ENCODE assay signal across 8 mouse cellular contexts in the genomic region with DNA sequence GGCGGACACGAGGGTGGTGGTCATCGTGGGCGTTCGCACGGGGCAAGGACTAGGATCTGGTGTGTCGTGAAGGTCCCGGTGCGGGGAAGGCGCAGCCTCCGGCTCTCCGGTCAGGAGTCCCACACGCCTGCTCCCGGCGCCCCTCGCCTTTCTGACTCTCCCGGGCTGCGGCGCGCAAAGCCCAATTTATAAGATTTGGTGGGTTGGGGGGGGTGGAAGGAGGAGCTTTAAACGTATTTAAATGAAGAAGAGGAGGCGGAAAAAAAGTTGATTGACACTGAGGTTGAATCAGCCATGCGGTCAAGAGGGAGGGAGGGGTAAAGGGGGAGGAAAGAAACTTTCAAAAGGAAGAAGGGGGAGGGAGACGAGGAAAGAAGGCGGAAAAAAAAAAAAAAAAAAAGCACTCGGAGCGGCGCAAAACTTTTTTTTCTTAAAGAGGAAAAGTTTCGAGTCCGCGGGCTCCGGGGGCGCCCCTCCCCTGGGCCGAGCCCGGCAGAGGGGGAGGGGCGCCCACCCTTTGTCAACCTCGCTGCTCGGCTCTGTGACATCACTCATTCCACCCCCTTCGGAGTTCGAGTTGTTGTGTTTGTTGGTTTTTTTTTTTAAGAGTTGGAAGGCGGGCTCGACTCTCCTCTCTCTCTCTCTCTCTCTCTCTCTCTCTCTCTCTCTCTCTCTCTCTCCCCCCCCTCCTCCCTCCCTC. TPM values are rescaled to one million over a fixed set of nuclear protein-coding genes. Genes with fewer than 3 reads are reported as not detected.
DNase-seq lines count a peak whose midpoint lies in the region; ATAC-seq and TF ChIP-seq lines count a peak whose summit lies in the region.

A gene (minus strand): TSS at position 162 of the 700 bp plus-strand sequence.

- no peaks in the 10 kb centered on the region for H3K27me3 ChIP-seq in embryonic facial prominence, embryonic 14.5 days (replicated peaks; ENCODE audit: control insufficient read depth, insufficient read depth, low read length)
- H3K27me3 ChIP-seq in liver, adult 2 months (ENCODE audit: control insufficient read depth, insufficient read depth, low read length): no peaks in the 10 kb centered on the region
- H3K27me3 ChIP-seq in myocyte (ENCODE audit: control insufficient read depth, insufficient read depth, insufficient read length): no peaks in the 10 kb centered on the region
- no peaks in the 10 kb centered on the region for H3K27me3 ChIP-seq in stomach, embryonic 14.5 days (ENCODE audit: control insufficient read depth, insufficient read depth, low read length)

- H3K4me1 ChIP-seq in embryonic facial prominence, embryonic 14.5 days (ENCODE audit: control insufficient read depth, insufficient read depth, low read length): peaks cover 9% of the 10 kb centered on the region; the same call in 1 of the 2 replicates
- peaks cover 11% of the 10 kb centered on the region; the same call in 1 of the 2 replicates for H3K4me1 ChIP-seq in liver, adult 2 months (ENCODE audit: control insufficient read depth, insufficient read depth, low read length)
- H3K4me1 ChIP-seq in stomach, embryonic 14.5 days (ENCODE audit: control insufficient read depth, insufficient read depth, low read length): no peaks in the 10 kb centered on the region

- no peaks in the 10 kb centered on the region for H3K9me3 ChIP-seq in embryonic facial prominence, embryonic 14.5 days (ENCODE audit: control insufficient read depth, low read length)
- no peaks in the 10 kb centered on the region for H3K9me3 ChIP-seq in stomach, embryonic 14.5 days (ENCODE audit: control insufficient read depth, low read depth, low read length)

- peak; percentile 74 for ATAC-seq in embryonic facial prominence, embryonic 14.5 days (ENCODE audit: low read depth)
- peak; percentile 78 for ATAC-seq in stomach, embryonic 14.5 days (ENCODE audit: insufficient number of reproducible peaks, insufficient read depth, low FRiP score, low read depth)

- DNase-seq in layer of hippocampus, adult 11-12 months (ENCODE audit: low spot score): peak; percentile 82
- DNase-seq in layer of hippocampus, adult 9-10 months (ENCODE audit: low spot score): no peak
- peak; percentile 99 for DNase-seq in embryonic facial prominence, embryonic 14.5 days (ENCODE audit: low spot score)
- DNase-seq in heart, adult 8-10 months (ENCODE audit: low spot score): peak; percentile 98
- peak; percentile 96 to 97 for DNase-seq in kidney, adult 8-10 months
- peak; percentile 98 for DNase-seq in liver, adult 2 months (ENCODE audit: extremely low read depth, low read depth, low spot score)

- peak; percentile 16; the same call in 1 of the 2 replicates for TF ChIP-seq CTCF in liver, adult 2 months (IDR thresholded peaks at IDR 0.05; ENCODE audit: low read depth, low read length)

- H3ac ChIP-seq in myocyte (ENCODE audit: control insufficient read depth, insufficient read length): peak within 1 kb of the TSS; percentile 78

- TF ChIP-seq POLR2A in liver, adult 2 months (IDR thresholded peaks at IDR 0.05; ENCODE audit: extremely low read depth, insufficient read depth, low read length): peak; percentile 100
- TF ChIP-seq POLR2A in myocyte (IDR thresholded peaks at IDR 0.05; ENCODE audit: insufficient read length, low read depth): peak; percentile 99

- H3K36me3 ChIP-seq in embryonic facial prominence, embryonic 14.5 days (ENCODE audit: control insufficient read depth, insufficient read depth, low read length): peaks cover 29% of the 10 kb centered on the region
- peaks cover 13% of the 10 kb centered on the region for H3K36me3 ChIP-seq in liver, adult 2 months (ENCODE audit: control insufficient read depth, insufficient read depth, low read length)
- peaks cover 7% of the 10 kb centered on the region for H3K36me3 ChIP-seq in myocyte (ENCODE audit: control insufficient read depth, insufficient read depth)
- H3K36me3 ChIP-seq in stomach, embryonic 14.5 days (ENCODE audit: control insufficient read depth, insufficient read depth, low read length): peaks cover 16% of the 10 kb centered on the region; the same call in 1 of the 2 replicates

- peak within 1 kb of the TSS; percentile 82 for H3K4me3 ChIP-seq in embryonic facial prominence, embryonic 14.5 days (ENCODE audit: low read depth, low read length)
- H3K4me3 ChIP-seq in liver, adult 2 months (ENCODE audit: insufficient read depth, low read depth, low read length): peak within 1 kb of the TSS; percentile 81
- peak within 1 kb of the TSS; percentile 100 for H3K4me3 ChIP-seq in myocyte
- H3K4me3 ChIP-seq in stomach, embryonic 14.5 days (ENCODE audit: low read depth, low read length): peak within 1 kb of the TSS; percentile 87

- WGBS in embryonic facial prominence, embryonic 14.5 days: under 1% methylated on average over 35 of the region's 42 CpGs
- WGBS in liver, adult 2 months: under 1% methylated on average over 42 of the region's 42 CpGs
- under 1% methylated on average over 38 of the region's 42 CpGs for WGBS in stomach, embryonic 14.5 days

- H3K9ac ChIP-seq in embryonic facial prominence, embryonic 14.5 days (ENCODE audit: low read depth, low read length): peak within 1 kb of the TSS; percentile 99
- H3K9ac ChIP-seq in liver, adult 2 months (ENCODE audit: low read depth, low read length): peak within 1 kb of the TSS; percentile 87
- H3K9ac ChIP-seq in stomach, embryonic 14.5 days (replicated peaks; ENCODE audit: low read depth, low read length): peak within 1 kb of the TSS; percentile 100

- peaks cover 35% of the 10 kb centered on the region for H3K79me2 ChIP-seq in liver, adult 2 months (ENCODE audit: control insufficient read depth, insufficient read depth, low read length)
- peaks cover 29% of the 10 kb centered on the region for H3K79me2 ChIP-seq in myocyte (ENCODE audit: control insufficient read depth, insufficient read depth)

- H3K4me2 ChIP-seq in embryonic facial prominence, embryonic 14.5 days (ENCODE audit: low read depth, low read length): peak within 1 kb of the TSS; percentile 87
- H3K4me2 ChIP-seq in myocyte (ENCODE audit: low read depth): peak within 1 kb of the TSS; percentile 100
- H3K4me2 ChIP-seq in stomach, embryonic 14.5 days (replicated peaks; ENCODE audit: low read depth, low read length): peak within 1 kb of the TSS; percentile 92

- peak within 1 kb of the TSS; percentile 99 for H3K27ac ChIP-seq in embryonic facial prominence, embryonic 14.5 days (replicated peaks; ENCODE audit: low read depth, low read length)
- H3K27ac ChIP-seq in liver, adult 2 months (replicated peaks; ENCODE audit: insufficient read depth, low read depth, low read length): peak within 1 kb of the TSS; percentile 98
- peak within 1 kb of the TSS; percentile 99 for H3K27ac ChIP-seq in stomach, embryonic 14.5 days (ENCODE audit: low read length)

TF ChIP-seq in myocyte, 11 proteins besides CTCF, POLR2A, EP300 and RAD21:
- no peak for TF ChIP-seq MYOG (IDR thresholded peaks at IDR 0.05; ENCODE audit: control insufficient read depth in 1 of 3, insufficient read depth in 1 of 3, insufficient read length in 2 of 3, low read depth in 2 of 3)
- TF ChIP-seq CEBPB (IDR thresholded peaks at IDR 0.05; ENCODE audit: insufficient read depth, poor library complexity, severe bottlenecking): no peak
- no peak for TF ChIP-seq USF1 (IDR thresholded peaks at IDR 0.05; ENCODE audit: low read depth)
- TF ChIP-seq SRF (IDR thresholded peaks at IDR 0.05; ENCODE audit: control insufficient read depth, insufficient read length, low read depth): peak; percentile 28
- no peak for TF ChIP-seq TCF12 (IDR thresholded peaks at IDR 0.05; ENCODE audit: insufficient read depth, poor library complexity, severe bottlenecking)
- TF ChIP-seq MAX (IDR thresholded peaks at IDR 0.05; ENCODE audit: low read depth): peak; percentile 20
- no peak for TF ChIP-seq MYOD1 (IDR thresholded peaks at IDR 0.05; ENCODE audit: control insufficient read depth in 1 of 3, insufficient read length in 2 of 3, low read depth in 2 of 3)
- TF ChIP-seq E2F4 (IDR thresholded peaks at IDR 0.05; ENCODE audit: insufficient read depth): no peak
- TF ChIP-seq TCF3 (IDR thresholded peaks at IDR 0.05; ENCODE audit: insufficient read length, low read depth): no peak
- TF ChIP-seq POLR2AphosphoS2 (IDR thresholded peaks at IDR 0.05; ENCODE audit: insufficient read length, low read depth): peak; percentile 99
- no peak for TF ChIP-seq REST (IDR thresholded peaks at IDR 0.05; ENCODE audit: insufficient read depth, insufficient read length)

RNA-seq across cellular contexts. Expression of the gene that starts here (rescaled TPM):
- 145 and 151 TPM in 2 replicates for polyA plus RNA-seq in embryonic facial prominence, embryonic 14.5 days (2014; fragmentation: Nextera tagmentation; extraction: Ambion mirVana)
- 100 to 1,000 TPM in 1 of 4 experiments, 10 to 100 TPM in 3; 65.0 to 103 (median 80.0) TPM for total RNA-seq in heart, adult 8-10 months (2022)
- total RNA-seq in liver, adult 2 months (2014; rRNA removed): 15.4 and 21.8 TPM in 2 replicates
- polyA plus RNA-seq in liver, adult 2 months (2012; rRNA removed): 125 and 162 TPM in 2 replicates
- polyA plus RNA-seq in myocyte (2012; fragmentation: generic; extraction: Trizol): 35.7 TPM
- 228 and 245 TPM in 2 replicates for polyA plus RNA-seq in stomach, embryonic 14.5 days (2014; fragmentation: Nextera tagmentation; extraction: Ambion mirVana)
